Mouse (Mus musculus) liver, embryonic 14.5 days (tissue): ENCODE results near the gene Dcun1d4.

Experiments
- CTCF ChIP-seq: IDR thresholded peaks from 2 replicates; pipeline ENCODE4 v1.5.1; 2016; ENCODE audit warnings: antibody characterized with exemption, low read depth, control low read depth
- EP300 ChIP-seq: IDR thresholded peaks from 2 replicates; pipeline ENCODE4 v1.6.1; 2016; ENCODE audit warnings: antibody characterized with exemption, low read depth

GRCm38 (mm10) chr5:73480700-73481099, at the start of gene Dcun1d4:
- TF ChIP-seq EP300 (no peak), CTCF (no peak)
